Mouse (Mus musculus): ENCODE measurements around the gene Zfp931. TPM values are rescaled to one million over a fixed set of nuclear protein-coding genes. Genes with fewer than 3 reads are reported as not detected.

Gene Zfp931
- 88.4 TPM for polyA plus RNA-seq (2014; fragmentation: Illumina TruSeq; extraction: RNeasy Lipid Tissue Mini Kit (QIAGEN cat#74804); ENCODE audit: low read depth, low replicate concordance)

DNA sequence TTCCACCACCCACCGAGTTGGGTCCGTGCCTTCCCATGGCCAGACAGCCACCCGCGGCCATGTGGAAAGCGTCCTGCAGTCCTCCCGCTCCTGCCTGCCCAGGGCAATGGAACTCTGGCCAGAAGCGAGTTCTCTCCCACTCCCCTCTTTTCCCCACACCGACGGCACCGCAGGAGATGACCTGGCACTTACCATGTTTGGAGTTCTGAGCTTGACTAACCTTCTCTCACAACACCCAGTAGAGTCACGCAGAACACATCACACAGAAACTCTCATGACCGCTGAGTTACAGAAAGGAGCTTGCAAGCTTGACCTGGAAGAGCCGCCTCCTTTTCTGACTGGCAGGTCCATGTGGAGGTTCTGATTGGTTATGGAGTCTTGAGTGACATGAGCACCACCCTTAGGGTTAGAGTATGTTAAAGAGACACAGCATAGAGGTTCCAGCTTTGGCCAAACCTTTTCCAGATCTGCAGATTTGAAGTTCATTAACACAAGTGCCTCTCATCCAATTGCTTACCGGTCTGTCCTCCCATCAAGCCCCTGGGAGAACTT lies at the start of gene Zfp931:
Gene Zfp931, minus strand, starts transcription at position 311 of the 552 bp plus-strand sequence.

DNA sequence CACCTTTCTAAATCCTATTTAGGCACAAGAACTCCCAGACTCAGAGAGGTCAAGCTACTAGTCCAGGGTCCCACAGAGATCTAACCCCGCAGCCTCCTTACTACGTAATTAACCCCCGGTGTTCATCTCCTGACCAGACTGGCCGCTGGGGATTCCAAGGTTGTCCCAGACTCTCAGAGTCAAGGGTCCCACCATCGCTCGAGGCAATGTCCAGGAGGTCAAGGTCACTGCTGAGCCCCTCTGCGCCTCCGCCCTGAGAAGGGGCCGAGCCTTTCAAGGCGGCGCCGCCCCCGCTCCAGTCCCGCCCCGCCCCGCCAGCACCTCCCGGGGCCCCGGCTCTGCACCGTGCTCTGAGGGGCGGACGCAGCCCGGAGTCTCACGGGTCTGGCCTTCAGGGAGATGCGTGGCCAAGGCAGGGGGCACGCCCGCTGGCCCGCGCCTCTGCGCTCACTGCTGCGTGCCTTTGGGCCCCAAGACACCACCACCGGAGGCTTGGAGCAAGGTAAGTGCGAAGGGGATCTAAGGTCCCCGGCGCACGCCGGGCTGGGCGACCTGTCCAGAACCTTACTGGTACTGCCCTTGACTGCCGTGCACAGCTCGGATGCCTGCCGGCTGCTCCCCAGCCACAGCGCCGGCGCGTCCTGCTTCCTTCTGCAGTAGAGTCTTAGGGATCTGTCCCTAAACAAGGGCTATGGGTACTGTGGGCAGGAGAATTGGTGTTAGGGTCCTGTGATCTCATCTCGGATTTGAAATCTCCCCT lies 40.7 kb upstream of the Zfp931 start, which contains the start of gene Phactr3:
Gene Phactr3, plus strand, starts transcription at position 175 of the 760 bp plus-strand sequence.

DNA sequence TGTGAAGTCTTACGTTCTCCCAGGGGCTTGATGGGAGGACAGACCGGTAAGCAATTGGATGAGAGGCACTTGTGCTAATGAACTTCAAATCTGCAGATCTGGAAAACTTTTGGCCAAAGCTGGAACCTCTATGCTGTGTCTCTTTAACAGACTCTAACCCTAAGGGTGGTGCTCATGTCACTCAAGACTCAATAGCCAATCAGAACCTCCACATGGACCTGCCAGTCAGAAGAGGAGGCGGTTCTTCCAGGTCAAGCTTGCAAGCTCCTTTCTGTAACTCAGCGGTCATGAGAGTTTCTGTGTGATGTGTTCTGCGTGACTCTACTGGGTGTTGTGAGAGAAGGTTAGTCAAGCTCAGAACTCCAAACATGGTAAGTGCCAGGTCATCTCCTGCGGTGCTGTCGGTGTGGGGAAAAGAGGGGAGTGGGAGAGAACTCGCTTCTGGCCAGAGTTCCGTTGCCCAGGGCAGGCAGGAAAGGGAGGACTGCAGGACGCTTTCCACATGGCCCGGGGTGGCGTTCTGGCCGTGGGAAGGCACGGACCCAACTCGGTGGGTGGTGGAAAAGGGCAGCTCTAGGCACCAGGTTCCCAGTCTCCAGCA lies 55.2 kb downstream of the Zfp931 start, which contains the start of gene Zfp971:
Gene Zfp971, plus strand, starts transcription at position 274 of the 601 bp plus-strand sequence.

Other genes starting within 250 kb of the Zfp931 start
- 116 TPM for gene Gm14325, start 238.1 kb downstream of the Zfp931 start, polyA plus RNA-seq (2014; fragmentation: Illumina TruSeq; extraction: RNeasy Lipid Tissue Mini Kit (QIAGEN cat#74804); ENCODE audit: low read depth, low replicate concordance)
- 7.1 TPM for gene Gm14327, start 181.4 kb downstream of the Zfp931 start, polyA plus RNA-seq (2014; fragmentation: Illumina TruSeq; extraction: RNeasy Lipid Tissue Mini Kit (QIAGEN cat#74804); ENCODE audit: low read depth, low replicate concordance)
- not detected for gene Zfp972, start 152.9 kb downstream of the Zfp931 start, polyA plus RNA-seq (2014; fragmentation: Illumina TruSeq; extraction: RNeasy Lipid Tissue Mini Kit (QIAGEN cat#74804); ENCODE audit: low read depth, low replicate concordance)
- gene Gm14326, start 121.2 kb downstream of the Zfp931 start, polyA plus RNA-seq (2014; fragmentation: Illumina TruSeq; extraction: RNeasy Lipid Tissue Mini Kit (QIAGEN cat#74804); ENCODE audit: low read depth, low replicate concordance), result 71.4 TPM
- 66.6 TPM for gene Zfp971, start 55.2 kb downstream of the Zfp931 start, polyA plus RNA-seq (2014; fragmentation: Illumina TruSeq; extraction: RNeasy Lipid Tissue Mini Kit (QIAGEN cat#74804); ENCODE audit: low read depth, low replicate concordance)
- gene Phactr3, start 40.5 kb upstream of the Zfp931 start, polyA plus RNA-seq (2014; fragmentation: Illumina TruSeq; extraction: RNeasy Lipid Tissue Mini Kit (QIAGEN cat#74804); ENCODE audit: low read depth, low replicate concordance), result not detected